Mouse (Mus musculus) cerebellum, adult 9-11 months (tissue): ENCODE results near the gene Eef1akmt3.
A peak's percentile ranks its signal among the peaks of the same experiment; 100 is the strongest.

Source experiments
- DNase-seq: peaks from one replicate; pipeline ENCODE4 v3.0.0; 2022

Gene Eef1akmt3

GRCm38 (mm10) chr10:127070190-127071121 lies 29.1 kb upstream of the Eef1akmt3 start, which contains the start of gene Tspan31:
Gene Tspan31, minus strand, starts transcription at chr10:127070264.
- DNase-seq, result peak; percentile 95

DNA sequence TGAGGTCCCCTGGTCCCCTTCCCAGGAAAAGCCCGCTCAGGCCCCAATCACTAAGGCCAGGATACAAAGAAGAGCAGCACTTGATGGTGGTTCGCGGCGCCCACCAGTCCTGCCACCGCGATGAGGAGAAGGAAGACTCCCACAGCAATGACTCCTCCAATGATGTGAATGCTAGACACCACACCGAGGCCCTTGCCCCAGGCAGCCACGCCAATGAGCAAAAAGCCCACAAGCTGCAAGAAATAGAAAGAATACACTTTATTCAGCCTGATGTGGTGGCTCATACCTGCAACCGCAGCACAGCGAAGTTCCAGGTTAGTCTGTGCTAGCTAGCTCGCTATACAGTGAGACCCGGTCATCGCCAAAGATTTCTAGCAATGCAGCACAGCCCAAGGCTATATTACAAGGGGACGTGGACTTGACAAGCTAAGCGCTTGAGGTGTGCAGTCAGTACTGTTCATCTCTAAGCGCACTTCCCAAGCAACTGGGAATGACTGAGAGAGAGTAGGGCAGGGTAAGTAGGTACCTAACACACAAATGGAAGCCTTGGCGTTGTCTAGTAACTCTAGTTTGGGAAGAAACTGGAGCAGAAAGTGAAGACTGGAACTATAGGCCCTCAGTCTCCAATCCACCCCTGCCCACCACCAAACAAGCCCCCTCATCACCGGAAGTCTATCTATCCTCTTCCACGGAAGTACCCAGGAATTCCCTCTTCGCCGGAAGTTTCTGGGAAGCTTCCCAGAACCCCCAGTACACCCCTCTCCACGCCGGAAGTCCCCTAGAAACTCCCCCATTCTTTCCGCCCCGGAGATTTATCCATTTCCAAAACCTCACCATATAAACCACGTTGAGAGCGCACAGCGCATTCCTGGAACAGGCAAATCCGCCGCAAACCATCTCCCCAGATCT lies 28.2 kb upstream of the Eef1akmt3 start:
- peak; percentile 39 for DNase-seq

GRCm38 (mm10) chr10:127068360-127069038 lies 27.2 kb upstream of the Eef1akmt3 start:
- DNase-seq, result no peak

GRCm38 (mm10) chr10:127066519-127067018 lies 25.3 kb upstream of the Eef1akmt3 start:
- DNase-seq, result no peak

DNA sequence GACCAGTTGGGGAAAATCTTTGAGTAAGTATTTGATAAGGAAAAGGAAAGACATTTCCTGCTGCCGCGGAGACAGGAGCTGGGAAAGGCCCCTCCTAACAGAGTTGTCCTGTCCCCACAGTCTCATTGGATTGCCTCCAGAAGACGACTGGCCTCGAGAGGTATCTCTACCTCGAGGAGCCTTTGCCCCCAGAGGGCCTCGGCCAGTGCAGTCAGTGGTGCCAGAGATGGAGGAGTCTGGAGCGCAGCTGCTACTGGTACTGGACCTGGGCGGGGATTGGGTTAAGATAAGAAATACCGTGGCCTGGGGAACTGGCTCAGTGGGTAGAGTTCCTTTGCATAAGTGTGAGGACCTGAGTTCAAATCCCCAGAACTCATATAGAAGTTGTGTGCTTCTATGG lies 24.7 kb upstream of the Eef1akmt3 start:
- DNase-seq, result peak; percentile 59

GRCm38 (mm10) chr10:127063913-127064870 lies 22.9 kb upstream of the Eef1akmt3 start:
- peak; percentile 61 for DNase-seq

DNA sequence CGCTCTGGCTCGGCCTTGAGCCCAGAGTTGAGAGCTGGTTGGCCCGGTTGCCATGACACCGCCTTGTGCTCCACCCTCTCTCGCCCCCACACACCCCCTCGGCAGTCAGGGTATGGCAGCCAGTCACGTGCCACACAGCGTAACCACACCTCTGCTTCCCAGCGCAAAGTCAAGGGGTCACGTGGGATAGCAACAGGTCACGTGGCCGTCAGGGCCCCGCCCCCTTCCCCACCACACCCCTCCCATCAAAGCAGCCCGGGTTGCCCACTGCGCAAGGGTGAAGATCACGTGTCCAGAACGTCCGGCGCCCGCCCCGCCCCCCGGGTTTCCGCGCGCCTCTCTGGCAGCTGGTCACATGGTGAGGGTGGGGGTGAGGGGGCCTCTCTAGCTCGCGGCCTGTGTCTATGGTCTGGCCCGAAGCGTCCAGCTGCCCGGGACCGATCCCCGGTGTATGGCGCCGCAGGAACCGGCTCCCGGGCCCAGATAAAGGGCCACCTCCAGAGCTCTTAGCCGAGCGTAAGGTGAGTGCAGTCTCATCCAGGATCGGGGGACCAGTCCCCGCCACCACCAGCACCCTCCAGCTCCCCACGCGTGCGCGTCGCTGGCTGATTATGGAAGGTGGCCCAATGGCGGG lies 22.0 kb upstream of the Eef1akmt3 start, which contains the start of gene Cdk4:
TSS of gene Cdk4 (plus strand) at position 296 of the 634 bp plus-strand sequence.
- DNase-seq, result peak; percentile 99

DNA sequence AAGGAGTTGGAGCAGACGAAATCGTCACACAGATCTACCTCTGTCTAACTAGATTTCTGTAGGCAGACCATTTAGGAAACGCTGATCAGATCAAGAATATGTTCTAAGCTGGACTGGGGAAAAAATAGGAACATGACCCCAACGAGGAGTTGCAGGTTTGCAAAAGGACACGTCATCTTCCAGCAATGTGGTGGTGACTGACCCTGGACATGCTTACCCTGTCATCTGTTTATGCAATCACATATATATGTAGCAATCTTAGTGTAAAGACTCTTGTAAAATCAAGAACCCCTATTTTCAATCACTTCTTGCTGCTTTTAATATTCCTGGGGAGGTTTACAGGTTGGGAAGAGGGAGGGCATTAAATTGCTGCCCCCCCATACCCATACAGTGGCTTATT lies 21.2 kb upstream of the Eef1akmt3 start:
- no peak for DNase-seq

DNA sequence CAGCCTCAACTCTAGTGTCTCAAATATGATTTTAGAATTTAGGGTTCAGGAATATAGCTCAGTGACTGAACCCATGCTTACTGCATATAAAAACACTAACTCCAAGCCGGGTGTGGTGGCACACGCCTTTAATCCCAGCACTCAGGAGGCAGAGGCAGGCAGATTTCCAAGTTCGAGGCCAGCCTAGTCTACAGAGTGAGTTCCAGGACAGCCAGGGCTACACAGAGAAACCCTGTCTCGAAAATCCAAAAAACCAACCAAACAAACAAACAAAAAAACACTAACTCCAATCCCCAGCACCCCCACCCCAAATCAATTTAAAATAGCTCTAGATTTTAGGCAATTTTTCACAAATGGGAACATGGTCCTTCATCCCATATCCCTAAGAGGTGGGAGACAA lies 20.8 kb upstream of the Eef1akmt3 start:
- DNase-seq, result peak; percentile 66

- DNase-seq, result no peak
Measured at GRCm38 (mm10) chr10:127061513-127061912, 20.2 kb upstream of the Eef1akmt3 start.

- DNase-seq, result peak; percentile 67
Measured at GRCm38 (mm10) chr10:127061085-127061484, 19.8 kb upstream of the Eef1akmt3 start.

- peak; percentile 95 for DNase-seq
Measured at GRCm38 (mm10) chr10:127059968-127060916, 18.9 kb upstream of the Eef1akmt3 start, which contains the start of gene March9. Gene March9, minus strand, starts transcription at chr10:127060184.

DNA sequence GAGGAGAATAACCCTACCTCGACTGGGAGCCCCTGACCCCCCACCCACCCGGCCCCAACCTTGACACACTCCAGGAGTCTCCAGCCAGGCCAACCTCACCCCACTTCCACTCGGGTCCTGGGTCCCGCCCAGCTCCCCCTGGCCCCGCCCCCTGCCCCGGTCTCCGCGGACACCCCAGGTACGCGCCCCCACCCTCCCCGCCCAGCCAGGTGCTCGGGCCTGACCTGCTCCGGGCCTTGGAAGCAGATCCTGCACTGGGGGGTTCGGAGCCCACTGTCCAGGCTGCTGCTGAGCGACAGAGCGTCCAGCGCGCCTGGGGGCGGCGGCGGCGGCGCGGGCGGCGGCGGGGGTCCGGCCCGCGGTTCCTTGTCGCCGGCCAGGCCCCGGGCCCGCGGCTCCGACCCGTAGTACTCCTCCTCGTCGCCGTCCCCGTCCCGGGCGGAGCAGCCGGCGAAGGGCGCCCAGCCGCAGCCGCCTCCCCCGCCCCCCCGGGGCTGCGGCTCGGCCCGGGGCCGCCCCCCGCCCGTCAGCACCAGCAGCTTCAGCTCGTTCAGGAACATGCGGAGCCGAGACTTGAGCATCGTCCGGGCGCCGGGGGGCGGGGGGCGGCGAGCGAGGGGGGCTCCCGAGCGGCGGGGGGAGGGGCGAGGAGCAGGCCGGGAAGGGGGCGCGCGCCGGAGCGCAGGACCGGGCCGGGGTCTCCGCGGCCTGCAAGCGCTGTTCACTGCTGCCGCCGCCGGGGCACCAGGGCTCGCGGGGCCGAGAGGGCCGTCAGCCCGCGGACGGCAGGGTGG lies 18.1 kb upstream of the Eef1akmt3 start:
- DNase-seq, result peak; percentile 63

DNA sequence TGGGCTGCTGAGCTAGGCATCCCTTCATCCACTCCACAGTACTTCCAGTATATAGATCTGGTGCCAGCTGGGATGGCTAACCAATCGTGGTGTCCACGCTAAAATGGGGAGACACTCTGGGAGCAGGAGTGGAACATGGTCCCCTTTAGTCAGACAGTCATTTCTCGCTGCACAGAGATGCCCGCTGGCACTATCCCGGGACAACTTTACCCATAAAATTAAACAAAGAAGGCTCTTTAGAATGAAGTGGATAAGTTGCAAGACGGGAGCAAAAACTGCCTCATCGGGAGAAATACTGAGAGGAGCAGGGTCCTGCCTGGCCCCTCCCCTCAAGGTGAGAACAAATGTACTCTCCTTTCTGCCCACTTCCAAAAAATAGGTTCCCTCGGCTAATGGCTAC lies 17.4 kb upstream of the Eef1akmt3 start:
- DNase-seq, result no peak

- peak; percentile 75 for DNase-seq
Measured at GRCm38 (mm10) chr10:127058161-127058560, 16.8 kb upstream of the Eef1akmt3 start.

DNA sequence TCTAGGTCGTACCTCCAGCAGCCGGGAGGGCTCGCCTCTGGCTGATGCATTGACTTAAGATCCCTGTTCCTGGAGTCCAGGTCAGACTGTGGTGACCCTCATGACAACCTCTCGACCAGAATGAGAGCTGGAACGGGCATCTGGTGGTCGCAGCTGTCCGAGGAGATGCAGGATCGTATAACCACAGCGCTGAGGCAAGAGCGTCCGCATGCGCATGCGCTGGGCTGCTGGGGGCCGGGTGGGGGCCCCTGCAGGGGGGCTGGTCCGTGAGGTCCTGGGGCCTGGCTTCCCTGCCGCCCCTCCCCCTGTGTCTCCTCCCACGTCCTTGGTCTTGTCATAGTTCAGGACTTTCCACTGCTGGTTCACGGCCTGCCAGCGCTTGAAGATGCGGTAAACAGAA lies 15.2 kb upstream of the Eef1akmt3 start:
- peak; percentile 63 for DNase-seq

- no peak for DNase-seq
Measured at GRCm38 (mm10) chr10:127055406-127055805, 14.1 kb upstream of the Eef1akmt3 start.

- DNase-seq, result no peak
Measured at GRCm38 (mm10) chr10:127054646-127055045, 13.3 kb upstream of the Eef1akmt3 start.

GRCm38 (mm10) chr10:127050119-127050474 lies 8.8 kb upstream of the Eef1akmt3 start:
- DNase-seq, result no peak
